7 mouse cellular contexts compared by ENCODE assay signal in the genomic region with DNA sequence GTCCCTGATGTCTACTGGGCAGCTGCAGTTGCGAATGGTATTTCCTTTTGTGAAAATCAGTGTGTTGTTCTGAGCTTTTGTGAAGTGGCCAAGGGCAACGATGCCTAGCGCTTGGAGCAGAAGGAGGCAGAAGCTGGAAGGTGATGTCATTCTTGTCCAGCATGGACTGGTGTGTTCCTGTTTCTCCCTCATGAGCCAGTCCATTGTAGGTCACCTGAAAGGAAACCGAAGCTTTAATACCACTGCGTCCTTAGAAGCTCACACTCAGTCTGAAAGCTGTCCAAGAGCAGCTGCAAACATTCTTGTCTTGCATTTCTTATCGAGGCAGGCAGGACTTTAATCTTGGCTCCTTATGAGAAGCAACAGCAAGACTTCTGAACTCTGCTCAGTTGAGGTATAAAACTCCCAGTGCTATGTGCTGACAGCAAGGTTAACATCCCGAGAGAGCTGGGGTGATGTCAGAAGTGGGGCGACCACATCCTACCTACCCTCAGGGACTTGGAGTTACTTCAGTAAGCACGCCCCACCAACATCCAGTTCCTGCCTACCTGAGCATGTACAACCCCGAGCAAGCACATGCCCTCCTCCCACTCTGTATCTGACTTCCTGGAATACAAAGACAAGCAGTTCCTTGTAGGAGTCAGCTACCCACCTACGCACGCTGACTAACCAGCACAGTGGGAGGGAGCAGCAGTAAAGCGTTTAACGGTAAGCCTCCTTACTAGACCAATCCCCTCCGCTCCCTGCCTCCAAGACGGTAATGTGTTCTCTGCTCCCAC. TPM values are rescaled to one million over a fixed set of nuclear protein-coding genes. Genes with fewer than 3 reads are reported as not detected.
DNase-seq lines count a peak whose midpoint lies in the region; ATAC-seq lines count a peak whose summit lies in the region.

No protein-coding gene starts in this region.

- no peaks in the 10 kb centered on the region for H3K9me3 ChIP-seq in embryonic facial prominence, embryonic 14.5 days (ENCODE audit: control insufficient read depth, low read length)
- H3K9me3 ChIP-seq in kidney, embryonic 14.5 days (ENCODE audit: control insufficient read depth, low read length): no peaks in the 10 kb centered on the region

- DNase-seq in right cerebral cortex, adult 18-20 months: peak; percentile 85
- DNase-seq in right cerebral cortex, postnatal 14 days: no peak
- peak; percentile 29 for DNase-seq in embryonic facial prominence, embryonic 14.5 days (ENCODE audit: low spot score)
- DNase-seq in right cerebral cortex, postnatal 10 days (ENCODE audit: low spot score in 2 of 2): peak; percentile 47 to 49
- DNase-seq in cerebellum, postnatal 25 days: no peak
- no peak for DNase-seq in adrenal gland, adult 2 months

- ATAC-seq in embryonic facial prominence, embryonic 14.5 days (ENCODE audit: low read depth): peak; percentile 65; the same call in 1 of the 2 replicates
- peak; percentile 76 for ATAC-seq in kidney, embryonic 14.5 days (ENCODE audit: low FRiP score, low TSS enrichment)

- WGBS in embryonic facial prominence, embryonic 14.5 days: 49% methylated on average over 16 of the region's 16 CpGs
- WGBS in kidney, embryonic 14.5 days: 23% methylated on average over 16 of the region's 16 CpGs

- 0 out of 2 replicates have a peak overlapping the region, but pooled peaks have one; percentile 22 for H3K9ac ChIP-seq in embryonic facial prominence, embryonic 14.5 days (ENCODE audit: low read depth, low read length)
- peak overlapping the region; percentile 9; the same call in 1 of the 2 replicates for H3K9ac ChIP-seq in kidney, embryonic 14.5 days (ENCODE audit: low read depth, low read length)

- no peak overlapping the region for H3K4me2 ChIP-seq in embryonic facial prominence, embryonic 14.5 days (ENCODE audit: low read depth, low read length)
- peak overlapping the region; percentile 19 for H3K4me2 ChIP-seq in kidney, embryonic 14.5 days (replicated peaks; ENCODE audit: low read depth, low read length)

- H3K4me1 ChIP-seq in embryonic facial prominence, embryonic 14.5 days (ENCODE audit: control insufficient read depth, insufficient read depth, low read length): 0 out of 2 replicates have a peak, but pooled peaks cover 4% of the 10 kb centered on the region
- peaks cover 10% of the 10 kb centered on the region; the same call in 1 of the 2 replicates for H3K4me1 ChIP-seq in kidney, embryonic 14.5 days (ENCODE audit: control insufficient read depth, insufficient read depth, low read length)

- no peaks in the 10 kb centered on the region for H3K27me3 ChIP-seq in embryonic facial prominence, embryonic 14.5 days (replicated peaks; ENCODE audit: control insufficient read depth, insufficient read depth, low read length)
- H3K27me3 ChIP-seq in kidney, embryonic 14.5 days (ENCODE audit: control insufficient read depth, insufficient read depth, low read length): 0 out of 2 replicates have a peak, but pooled peaks cover 5% of the 10 kb centered on the region

- no peak overlapping the region for H3K4me3 ChIP-seq in embryonic facial prominence, embryonic 14.5 days (ENCODE audit: low read depth, low read length)
- H3K4me3 ChIP-seq in kidney, embryonic 14.5 days (ENCODE audit: low read length): no peak overlapping the region

- no peaks in the 10 kb centered on the region for H3K36me3 ChIP-seq in embryonic facial prominence, embryonic 14.5 days (ENCODE audit: control insufficient read depth, insufficient read depth, low read length)
- no peaks in the 10 kb centered on the region for H3K36me3 ChIP-seq in kidney, embryonic 14.5 days (ENCODE audit: control insufficient read depth, insufficient read depth, low read length)

- peak overlapping the region; percentile 21; the same call in 1 of the 2 replicates for H3K27ac ChIP-seq in embryonic facial prominence, embryonic 14.5 days (replicated peaks; ENCODE audit: low read depth, low read length)
- H3K27ac ChIP-seq in kidney, embryonic 14.5 days (ENCODE audit: low read depth, low read length): no peak overlapping the region

RNA-seq across cellular contexts. Expression of gene Paxbp1, which starts 11.9 kb away (rescaled TPM):
- polyA plus RNA-seq in embryonic facial prominence, embryonic 14.5 days (2014; fragmentation: Nextera tagmentation; extraction: Ambion mirVana): 51.8 and 58.2 TPM in 2 replicates
- polyA plus RNA-seq in kidney, embryonic 14.5 days (2014; fragmentation: Nextera tagmentation; extraction: Ambion mirVana): 46.9 and 75.6 TPM in 2 replicates
- 10 to 100 TPM; 32.9 to 63.1 TPM for total RNA-seq in adrenal gland, adult 2 months (2021)
- polyA plus RNA-seq in adrenal gland, adult 2 months (2012; rRNA removed): 8.8 and 11.6 TPM in 2 replicates

RNA-seq across cellular contexts. Expression of gene 4932438H23Rik, which starts 38.7 kb away (rescaled TPM):
- polyA plus RNA-seq in embryonic facial prominence, embryonic 14.5 days (2014; fragmentation: Nextera tagmentation; extraction: Ambion mirVana): 0.49 and 0.72 TPM in 2 replicates
- polyA plus RNA-seq in kidney, embryonic 14.5 days (2014; fragmentation: Nextera tagmentation; extraction: Ambion mirVana): 0.50 TPM in 1 of 2 replicates, not detected in the other
- under 1 TPM in 1 of 2 experiments, not detected in 1; 0.21 TPM for total RNA-seq in adrenal gland, adult 2 months (2021)
- polyA plus RNA-seq in adrenal gland, adult 2 months (2012; rRNA removed): 0.06 TPM in 1 of 2 replicates, not detected in the other

RNA-seq across cellular contexts. Expression of gene Synj1, which starts 45.1 kb away (rescaled TPM):
- polyA plus RNA-seq in embryonic facial prominence, embryonic 14.5 days (2014; fragmentation: Nextera tagmentation; extraction: Ambion mirVana): 15.6 and 15.8 TPM in 2 replicates
- polyA plus RNA-seq in kidney, embryonic 14.5 days (2014; fragmentation: Nextera tagmentation; extraction: Ambion mirVana): 10.8 and 15.5 TPM in 2 replicates
- 10 to 100 TPM; 44.3 to 65.6 TPM for total RNA-seq in adrenal gland, adult 2 months (2021)
- 23.4 and 27.5 TPM in 2 replicates for polyA plus RNA-seq in adrenal gland, adult 2 months (2012; rRNA removed)

Comparison
In these comparisons a context has a peak if more than half of its experiments do, and no peak if none do; other contexts are left out.
1. DNase-seq: peak in right cerebral cortex, adult 18-20 months (single experiment), embryonic facial prominence, embryonic 14.5 days (single experiment) and right cerebral cortex, postnatal 10 days (2 of 2); none in right cerebral cortex, postnatal 14 days (single experiment), cerebellum, postnatal 25 days (0 of 2) and adrenal gland, adult 2 months (single experiment).